Mouse (Mus musculus) adrenal gland, postnatal 36 days (tissue): ENCODE results near the gene Ptms. TPM values are rescaled to one million over a fixed set of nuclear protein-coding genes. Genes with fewer than 3 reads are reported as not detected.

Experiments
- DNase-seq, 2 experiments: peaks; one replicate each; pipeline ENCODE4 v3.0.0; 2021; ENCODE audit warnings: mixed read lengths in 1 of 2
- total RNA-seq, 2 experiments: library from RNA; stranded (reverse); gene quantifications; 2 replicates each; pipeline ENCODE4 v1.2.3; 2021

Ptms gene
- total RNA-seq, 2 experiments from 2014 or later, result 753 to 830 TPM

GRCm38 (mm10) chr6:124930754-124931524, 11.0 kb upstream of the Ptms start, which contains the start of gene Mlf2:
Gene Mlf2 (plus strand): TSS chr6:124931386.
- DNase-seq, result peak; percentile 99

- peak in 1 of 2 experiments; percentile 46 for DNase-seq
Measured at GRCm38 (mm10) chr6:124930231-124930630, 10.3 kb upstream of the Ptms start.

DNA sequence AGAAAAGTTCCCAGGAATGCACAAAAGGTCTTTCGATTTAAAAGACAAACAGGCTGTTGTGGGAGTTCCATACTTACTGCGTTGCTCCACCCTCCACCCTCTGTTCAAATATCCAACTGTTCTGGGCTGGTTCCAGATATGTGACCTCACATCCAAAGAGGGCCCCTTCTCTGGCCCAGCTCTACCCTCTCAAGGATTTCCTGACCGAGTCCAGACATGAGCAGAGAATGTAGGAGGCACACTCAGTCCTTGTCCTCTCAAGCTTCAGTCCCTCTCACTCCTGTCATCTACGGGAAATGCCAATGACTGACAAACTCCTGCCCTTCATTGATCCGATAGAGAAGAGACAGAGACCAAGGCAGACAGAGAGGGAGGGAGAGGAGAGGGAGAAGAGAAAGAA, 6.0 kb upstream of the Ptms start:
- DNase-seq, result peak; percentile 55 to 71

- DNase-seq, result no peak
Measured at GRCm38 (mm10) chr6:124925173-124925793, 5.4 kb upstream of the Ptms start.

GRCm38 (mm10) chr6:124921539-124921938, 1.6 kb upstream of the Ptms start:
- DNase-seq, result no peak

DNA sequence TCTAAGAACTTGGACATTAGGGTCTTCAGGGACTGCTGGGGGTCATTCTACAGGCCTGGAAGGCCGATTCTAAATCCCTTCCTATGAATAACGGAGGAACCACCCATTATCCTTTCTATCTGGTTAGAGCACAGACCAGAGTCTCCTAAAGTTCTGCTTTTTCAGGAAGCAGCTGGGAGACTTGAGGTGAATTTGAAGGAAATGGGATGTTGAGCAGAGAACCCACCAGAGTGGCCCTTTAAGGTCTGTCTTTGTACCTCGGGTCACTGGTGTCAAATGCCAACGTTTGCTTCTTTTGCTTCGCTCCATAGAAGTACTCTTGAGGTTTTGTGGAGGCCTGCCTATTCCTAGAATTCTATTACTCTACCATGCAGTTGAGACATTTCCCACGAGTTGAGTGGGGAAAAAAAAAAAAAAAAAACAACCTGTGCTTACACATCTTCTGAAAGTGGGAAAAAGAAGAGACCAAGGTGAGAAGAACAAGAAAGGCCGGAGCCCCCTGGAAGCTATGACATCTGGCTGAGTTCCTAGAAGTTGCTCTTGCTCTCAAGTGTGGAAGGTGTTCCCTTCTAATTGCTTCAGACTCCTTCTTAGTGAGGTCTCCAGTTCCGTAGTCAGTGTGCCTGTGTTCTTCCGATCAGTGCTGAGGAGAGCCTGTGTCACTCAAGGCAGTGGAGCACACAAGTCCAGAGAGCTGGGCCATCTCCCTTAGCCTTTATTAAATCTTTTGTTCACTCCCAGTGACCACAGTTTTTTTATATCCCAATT, 599 bp upstream of the Ptms start:
- no peak for DNase-seq

DNA sequence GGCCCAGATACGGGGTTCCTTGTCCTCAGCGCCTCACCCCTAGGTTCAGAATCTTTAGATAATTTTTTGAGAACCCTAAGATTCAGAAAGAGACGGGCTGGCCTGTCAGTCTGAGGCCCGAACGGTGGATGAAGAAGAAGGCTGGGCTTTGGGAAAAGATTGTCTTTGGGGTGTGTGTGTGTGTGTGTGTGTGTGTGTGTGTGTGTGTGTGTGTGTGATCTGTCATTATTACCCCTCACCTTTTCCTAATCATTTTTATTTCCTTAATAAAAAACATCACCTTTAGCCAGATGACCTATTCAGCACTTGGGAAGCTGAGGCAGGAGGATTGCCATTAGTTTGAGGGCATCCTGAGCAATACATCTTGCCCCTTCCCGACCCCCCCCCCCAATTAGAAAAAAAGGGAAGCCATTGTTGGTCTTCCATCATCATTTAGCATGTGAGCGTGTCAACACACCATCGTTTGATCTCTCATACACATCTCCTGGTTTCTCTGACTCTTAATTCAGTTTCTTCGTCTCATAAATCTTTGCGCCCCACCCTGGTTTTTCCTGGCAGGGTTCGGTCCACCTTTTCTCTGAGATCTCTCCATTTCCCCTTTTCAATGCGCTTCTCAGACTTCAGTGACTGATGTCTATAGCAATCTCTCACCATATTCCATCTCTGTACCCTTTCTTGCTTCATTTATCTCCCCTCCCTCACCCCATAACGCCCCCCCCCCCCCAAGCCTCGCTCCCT, 844 bp downstream of the Ptms start:
- no peak for DNase-seq

GRCm38 (mm10) chr6:124918331-124918690, 1.6 kb downstream of the Ptms start:
- DNase-seq, result no peak

DNA sequence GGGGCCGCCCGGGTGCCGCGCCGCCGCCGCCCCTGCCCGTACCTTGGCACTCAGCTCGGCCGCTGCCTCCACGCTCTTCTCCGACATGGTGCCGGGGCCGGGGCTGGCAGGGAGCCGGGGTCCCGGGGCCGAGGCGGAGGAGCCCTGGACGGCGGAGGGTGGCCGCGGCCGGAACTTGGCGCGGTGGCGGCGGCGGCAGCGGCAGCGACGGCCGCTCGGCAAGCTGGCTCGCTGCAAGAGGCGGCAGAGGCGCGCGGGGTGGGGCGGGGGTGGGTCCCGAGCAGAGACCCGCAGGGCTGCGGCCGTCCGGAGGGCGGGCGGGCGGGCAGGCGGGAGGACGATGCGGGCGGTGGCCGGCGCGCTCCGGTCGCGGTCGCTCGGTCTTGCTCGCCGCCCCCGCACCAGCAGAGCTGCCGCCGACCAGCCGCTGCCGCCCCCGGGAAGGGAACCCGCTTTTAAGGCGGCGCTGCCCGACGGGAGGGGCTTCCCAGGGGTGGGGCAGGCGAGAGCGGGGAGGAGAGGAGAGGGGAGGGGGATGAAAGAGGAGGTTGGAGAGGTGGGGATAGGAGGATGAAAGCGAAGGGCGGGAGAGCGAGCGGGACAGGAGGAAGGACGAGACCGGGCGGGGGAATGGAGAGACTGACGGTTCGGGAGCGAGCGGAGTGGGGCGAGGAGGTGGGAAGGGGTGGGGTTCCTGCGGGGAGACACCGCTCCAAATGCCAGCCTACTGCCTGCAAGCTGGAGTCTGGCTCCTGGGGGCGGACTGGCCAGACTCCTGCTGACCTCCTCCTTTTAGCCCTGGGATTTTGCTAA, 2.2 kb downstream of the Ptms start:
- DNase-seq, result peak; percentile 97

- peak; percentile 94 to 98 for DNase-seq
Measured at GRCm38 (mm10) chr6:124916695-124917517, 3.0 kb downstream of the Ptms start.

DNA sequence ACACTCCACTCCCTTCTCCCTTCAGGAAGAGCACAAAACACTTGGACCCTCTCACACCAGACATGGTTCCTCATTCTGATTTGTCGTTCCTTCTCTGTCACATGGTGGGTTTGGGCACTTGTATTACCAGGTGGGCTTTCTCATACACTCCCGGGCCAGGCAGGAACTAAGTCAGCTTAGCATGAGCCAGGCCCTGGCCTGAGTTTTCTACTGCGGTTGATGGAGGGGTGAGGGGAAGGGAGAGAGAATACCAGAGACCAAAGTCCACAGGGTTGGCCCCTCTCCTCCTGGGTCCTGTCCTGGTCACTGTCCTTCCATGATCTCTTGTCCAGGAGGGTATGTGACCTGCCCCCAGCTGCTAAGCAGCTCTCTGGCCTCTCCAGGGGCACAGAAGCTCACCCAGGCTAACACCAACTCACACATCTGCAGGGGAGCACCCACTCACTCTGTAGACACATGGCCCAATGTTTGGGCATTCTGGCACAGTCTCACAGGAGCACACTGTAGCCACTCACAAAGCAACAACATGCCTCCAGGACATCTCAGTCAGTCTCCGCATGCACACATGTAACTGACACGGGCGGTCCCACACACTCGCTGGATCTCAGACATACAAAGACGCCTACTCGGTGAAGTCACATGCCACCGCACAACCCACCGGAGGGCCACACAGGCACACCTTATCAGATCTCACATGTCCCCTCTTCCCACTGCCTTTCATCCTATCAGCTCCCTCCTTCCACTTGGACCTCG, 3.8 kb downstream of the Ptms start:
- DNase-seq, result no peak

DNA sequence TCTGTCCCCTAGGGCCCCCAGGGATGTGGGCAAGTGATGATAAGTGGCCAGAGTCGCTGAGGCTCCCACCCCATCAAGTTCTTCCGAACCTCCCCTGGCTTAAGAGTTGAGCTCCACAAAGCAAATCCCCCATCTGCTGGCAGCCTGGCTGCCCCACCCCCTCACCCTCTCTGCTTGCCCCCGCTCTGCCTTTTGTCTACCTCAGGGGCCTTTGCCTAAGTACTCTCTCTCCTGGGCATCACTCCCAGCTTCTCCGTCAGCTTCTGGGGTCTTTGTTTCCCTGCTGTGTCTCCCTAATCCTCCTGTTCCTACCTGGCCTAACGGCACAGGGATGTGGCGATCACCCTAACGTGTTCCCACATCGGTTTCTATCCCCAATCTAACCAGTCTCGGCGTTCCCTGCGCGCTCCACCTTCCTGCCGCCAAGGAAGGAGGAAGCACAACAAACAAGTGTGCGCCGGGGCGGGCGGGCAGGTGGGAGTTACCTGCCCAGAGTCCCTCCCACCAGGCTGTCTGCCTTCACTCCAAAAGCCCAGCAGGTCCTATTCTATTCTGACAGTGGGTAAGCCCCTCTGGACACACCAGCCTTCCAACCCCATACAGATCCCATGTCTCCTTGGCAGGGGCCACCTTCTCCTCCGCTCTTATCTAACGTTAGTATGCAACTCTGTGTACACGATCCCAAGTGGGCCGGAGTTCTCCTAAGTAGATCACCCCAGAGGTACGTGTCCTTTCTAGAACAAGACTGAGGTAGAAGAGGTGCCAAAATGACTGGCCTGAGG, 4.6 kb downstream of the Ptms start:
- peak in 1 of 2 experiments; percentile 49 for DNase-seq

GRCm38 (mm10) chr6:124914511-124914910, 5.4 kb downstream of the Ptms start:
- no peak for DNase-seq

GRCm38 (mm10) chr6:124913721-124914285, 6.1 kb downstream of the Ptms start:
- no peak for DNase-seq

DNA sequence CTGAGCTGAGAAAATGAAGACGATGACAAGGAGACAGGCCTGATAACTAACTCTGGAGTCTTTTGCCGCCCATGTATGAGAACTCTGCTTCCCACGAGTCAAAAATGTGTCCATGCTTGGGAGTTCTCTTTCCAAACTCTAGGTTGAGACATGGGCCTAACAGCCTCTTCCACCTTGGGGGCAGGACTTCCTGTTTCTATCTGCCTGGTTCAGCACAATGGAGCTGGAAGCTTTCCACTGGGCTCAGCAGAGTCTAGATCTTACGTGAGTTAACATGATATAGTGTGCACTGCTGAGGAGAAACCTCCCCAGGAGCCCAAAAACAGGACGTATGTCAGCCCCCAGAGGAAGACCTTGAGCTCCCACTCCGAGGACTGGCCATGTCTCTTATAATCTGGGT, 6.7 kb downstream of the Ptms start:
- no peak for DNase-seq

DNA sequence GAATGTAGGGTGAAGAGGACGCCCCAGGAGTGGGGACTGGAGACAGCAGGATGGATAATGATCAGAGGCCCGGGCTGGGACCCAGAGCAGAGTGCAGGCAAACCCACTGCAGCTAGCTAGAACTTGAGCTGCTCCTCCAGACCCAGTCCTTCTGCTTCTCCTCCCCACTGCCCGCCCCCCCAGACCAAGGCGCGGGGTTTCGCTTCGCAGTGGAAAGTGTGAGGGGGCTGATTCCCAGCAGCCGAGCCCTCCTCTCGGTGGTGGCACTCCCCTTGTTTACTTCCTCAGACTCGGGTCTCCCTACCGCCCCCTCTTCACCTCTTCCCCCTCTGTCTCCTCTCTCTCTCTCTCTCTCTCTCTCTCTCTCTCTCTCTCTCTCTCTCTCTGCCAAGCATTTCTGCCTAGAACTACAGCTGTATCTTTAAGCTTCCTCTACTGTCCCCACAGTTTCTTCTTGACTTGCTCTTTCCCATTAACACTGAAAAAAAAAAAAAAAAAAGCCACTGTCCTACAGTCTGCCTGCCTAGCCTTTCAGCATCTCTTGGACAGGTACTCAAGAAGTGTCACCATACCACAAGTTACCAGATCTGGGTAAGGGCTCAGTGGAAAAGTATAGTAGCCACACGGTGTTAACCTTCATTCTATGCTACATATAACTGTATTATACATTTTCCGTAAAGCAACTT, 8.2 kb downstream of the Ptms start, which contains the start of gene Lag3:
Lag3 (minus strand) TSS at position 173 of the 686 bp plus-strand sequence.
- DNase-seq, result no peak

- DNase-seq, result no peak
Measured at GRCm38 (mm10) chr6:124910032-124910431, 9.9 kb downstream of the Ptms start.

GRCm38 (mm10) chr6:124907767-124908166, 12.1 kb downstream of the Ptms start:
- DNase-seq, result no peak
